Mouse (Mus musculus): ENCODE measurements around the gene Rhox10. TPM values are rescaled to one million over a fixed set of nuclear protein-coding genes. Genes with fewer than 3 reads are reported as not detected.
"Not testable (repeated sequence)": the region's sequence is repeated elsewhere in the genome, so short reads cannot be mapped to it uniquely, and the experiment has no call there.

Gene Rhox10
- not detected for total RNA-seq (2021)

- DNase-seq, result no peak
These were observed at the start of gene Rhox10 for GRCm38 (mm10) chrX:38066175-38066574. Gene Rhox10, plus strand, starts transcription at chrX:38066475.

- not testable (repeated sequence) for DNase-seq
These were observed 47.7 kb upstream of the Rhox10 start, which contains the start of gene Btg1-ps1 for GRCm38 (mm10) chrX:38018597-38018996. Gene Btg1-ps1, minus strand, starts transcription at chrX:38018815.

- no peak for DNase-seq
These were observed 32.4 kb upstream of the Rhox10 start for GRCm38 (mm10) chrX:38033841-38034240.

GRCm38 (mm10) chrX:38039666-38040065, 26.6 kb upstream of the Rhox10 start:
- no peak for DNase-seq

GRCm38 (mm10) chrX:38043014-38043413, 23.3 kb upstream of the Rhox10 start, which contains the start of gene Btg1-ps2:
Gene Btg1-ps2, minus strand, starts transcription at chrX:38043114.
- DNase-seq, result not testable (repeated sequence)

GRCm38 (mm10) chrX:38061544-38061943, 4.7 kb upstream of the Rhox10 start:
- DNase-seq, result no peak

- DNase-seq, result peak; percentile 3 to 16
These were observed 18.0 kb downstream of the Rhox10 start for GRCm38 (mm10) chrX:38084226-38084625.

- DNase-seq, result no peak
These were observed 18.8 kb downstream of the Rhox10 start, which contains the start of gene Rhox11 for GRCm38 (mm10) chrX:38085041-38085440. Gene Rhox11, minus strand, starts transcription at chrX:38085141.

GRCm38 (mm10) chrX:38110807-38111206, 44.5 kb downstream of the Rhox10 start, which contains the start of gene Rhox12:
Gene Rhox12, minus strand, starts transcription at chrX:38110907.
- DNase-seq, result no peak

- DNase-seq, result no peak
These were observed 54.7 kb downstream of the Rhox10 start, which contains the start of gene Rhox13 for GRCm38 (mm10) chrX:38120982-38121381. Gene Rhox13, plus strand, starts transcription at chrX:38121219.

Other genes starting within 250 kb of the Rhox10 start
- gene Rhox6, start 239.6 kb upstream of the Rhox10 start, total RNA-seq (2021), result not detected
- gene Rhox7a, start 234.8 kb upstream of the Rhox10 start, total RNA-seq (2021), result not detected
- gene Rhox8, start 187.5 kb upstream of the Rhox10 start, total RNA-seq (2021), result not detected
- gene Rhox7b, start 169.2 kb upstream of the Rhox10 start, total RNA-seq (2021), result not detected
- not detected for gene Rhox9, start 164.7 kb upstream of the Rhox10 start, total RNA-seq (2021)
- not detected for gene Btg1-ps1, start 47.7 kb upstream of the Rhox10 start, total RNA-seq (2021)
- gene Btg1-ps2, start 23.4 kb upstream of the Rhox10 start, total RNA-seq (2021), result not detected
- gene Rhox11, start 18.7 kb downstream of the Rhox10 start, total RNA-seq (2021), result not detected
- gene Rhox12, start 44.4 kb downstream of the Rhox10 start, total RNA-seq (2021), result not detected
- gene Rhox13, start 54.7 kb downstream of the Rhox10 start, total RNA-seq (2021), result not detected
- 10 to 100 TPM; 24.0 to 25.8 TPM for gene Zbtb33, start 123.3 kb downstream of the Rhox10 start, total RNA-seq (2021)
- 10 to 100 TPM; 20.0 to 24.1 TPM for gene Tmem255a, start 186.0 kb downstream of the Rhox10 start, total RNA-seq (2021)
- not detected for gene Atp1b4, start 249.7 kb downstream of the Rhox10 start, total RNA-seq (2021)